Mouse (Mus musculus) forebrain, embryonic 11.5 days (tissue): ENCODE results near the gene Il12a. TPM values are rescaled to one million over a fixed set of nuclear protein-coding genes. Genes with fewer than 3 reads are reported as not detected.

Experiments
- ATAC-seq: fragments of 200-750 bp; cut with Nextera tagmentation; replicated peaks from 2 replicates; pipeline ENCODE4 v1.8.0; 2017; ENCODE audit warnings: moderate TSS enrichment; ENCODE audit not compliant: low FRiP score
- DNase-seq: peaks from one replicate; pipeline ENCODE4 v3.0.0-alpha.2; 2017; ENCODE audit warnings: low spot score
- H3K27ac ChIP-seq: fragments of 300-500 bp; sonication (generic); 2 replicates; pipeline ENCODE4 v1.5.1; 2014; ENCODE audit warnings: low read depth, low read length
- H3K27me3 ChIP-seq: fragments of 300-500 bp; sonication (generic); 2 replicates; pipeline ENCODE4 v1.6.1; 2014; ENCODE audit warnings: mild to moderate bottlenecking, low read length, mixed read lengths; ENCODE audit not compliant: control insufficient read depth, insufficient read depth
- H3K36me3 ChIP-seq: fragments of 300-500 bp; sonication (generic); 2 replicates; pipeline ENCODE4 v1.6.1; 2014; ENCODE audit warnings: mild to moderate bottlenecking, low read length, moderate library complexity, mixed read lengths; ENCODE audit not compliant: control insufficient read depth, insufficient read depth
- H3K4me1 ChIP-seq: fragments of 300-500 bp; sonication (generic); replicated peaks from 2 replicates; pipeline ENCODE4 v1.6.1; 2014; ENCODE audit warnings: low read length, mixed read lengths; ENCODE audit not compliant: control insufficient read depth, insufficient read depth
- H3K4me2 ChIP-seq: fragments of 300-500 bp; sonication (generic); 2 replicates; pipeline ENCODE4 v1.6.1; 2014; ENCODE audit warnings: low read depth, mild to moderate bottlenecking, low read length, moderate library complexity, mixed read lengths; ENCODE audit not compliant: severe bottlenecking
- H3K4me3 ChIP-seq: fragments of 300-500 bp; sonication (generic); 2 replicates; pipeline ENCODE4 v1.5.1; 2014; ENCODE audit warnings: low read depth, low read length
- H3K9ac ChIP-seq: fragments of 300-500 bp; sonication (generic); 2 replicates; pipeline ENCODE4 v1.6.1; 2014; ENCODE audit warnings: low read length
- H3K9me3 ChIP-seq: fragments of 300-500 bp; sonication (generic); 2 replicates; pipeline ENCODE4 v1.6.1; 2016; ENCODE audit warnings: low read length, mixed read lengths; ENCODE audit not compliant: control insufficient read depth
- WGBS: fragments of 180-500 bp; shearing (Covaris S2); extraction: QIAGEN DNeasy Blood & Tissue Kit; methylation state at CpG from one replicate; pipeline ENCODE4 v1.1.7; 2014; 5-methylcytosine and 5-hydroxymethylcytosine counted together
- polyA plus RNA-seq: library from polyadenylated mRNA; unstranded; fragments of >200 nt; fragmentation: Nextera tagmentation; extraction: Ambion mirVana; gene quantifications from 2 replicates; pipeline ENCODE4 v1.2.1, GENCODE M21; 2014

The Il12a gene
- polyA plus RNA-seq = 0.31 and 0.36 TPM in 2 replicates

GRCm38 (mm10) chr3:68690344-68690743, at the start of gene Il12a:
Gene Il12a (plus strand): TSS chr3:68690644.
- Histone ChIP-seq H3K4me1 (no peaks in the 10 kb centered on the region), H3K9me3 (no peaks in the 10 kb centered on the region), H3K9ac (no peak within 1 kb of the TSS), H3K36me3 (no peaks in the 10 kb centered on the region), H3K4me3 (no peak within 1 kb of the TSS), H3K27me3 (no peaks in the 10 kb centered on the region), H3K4me2 (no peak within 1 kb of the TSS), H3K27ac (no peak within 1 kb of the TSS)
- 88% methylated on average over 4 of the region's 4 CpGs for WGBS
- DNase-seq (no peak), ATAC-seq (no peak)

GRCm38 (mm10) chr3:68642935-68643334, 47.5 kb upstream of the Il12a start:
- no peak overlapping the region for H3K27ac ChIP-seq
- no peaks in the 10 kb centered on the region for H3K9me3 ChIP-seq
- H3K36me3 ChIP-seq = no peaks in the 10 kb centered on the region
- H3K27me3 ChIP-seq = no peaks in the 10 kb centered on the region
- no peak overlapping the region for H3K9ac ChIP-seq
- DNase-seq (no peak), ATAC-seq (no peak)
- no peak overlapping the region for H3K4me3 ChIP-seq
- 89% methylated on average over 7 of the region's 7 CpGs for WGBS
- H3K4me2 ChIP-seq = no peak overlapping the region
- H3K4me1 ChIP-seq = 0 out of 2 replicates have a peak, but pooled peaks cover 2% of the 10 kb centered on the region

- Histone ChIP-seq H3K4me1 (no peaks in the 10 kb centered on the region), H3K4me3 (no peak overlapping the region), H3K4me2 (no peak overlapping the region), H3K27me3 (no peaks in the 10 kb centered on the region), H3K36me3 (no peaks in the 10 kb centered on the region), H3K9me3 (no peaks in the 10 kb centered on the region), H3K27ac (no peak overlapping the region), H3K9ac (no peak overlapping the region)
- ATAC-seq = no peak
- DNase-seq = no peak
- whole genome bisulfite sequencing = 86% methylated on average over 6 of the region's 6 CpGs
Measured at GRCm38 (mm10) chr3:68646387-68647130, 43.9 kb upstream of the Il12a start.

- DNase-seq = no peak
- no peak for ATAC-seq
- Histone ChIP-seq H3K9ac (no peak overlapping the region), H3K27ac (no peak overlapping the region), H3K4me2 (no peak overlapping the region), H3K4me3 (no peak overlapping the region), H3K36me3 (no peaks in the 10 kb centered on the region), H3K9me3 (no peaks in the 10 kb centered on the region), H3K4me1 (no peaks in the 10 kb centered on the region), H3K27me3 (no peaks in the 10 kb centered on the region)
- 91% methylated on average over 3 of the region's 3 CpGs for WGBS
Measured at GRCm38 (mm10) chr3:68647282-68647681, 43.2 kb upstream of the Il12a start.

GRCm38 (mm10) chr3:68650251-68650650, 40.2 kb upstream of the Il12a start:
- Histone ChIP-seq H3K4me2 (no peak overlapping the region), H3K27me3 (no peaks in the 10 kb centered on the region), H3K27ac (no peak overlapping the region), H3K9ac (no peak overlapping the region), H3K36me3 (no peaks in the 10 kb centered on the region), H3K4me3 (no peak overlapping the region), H3K4me1 (no peaks in the 10 kb centered on the region), H3K9me3 (no peaks in the 10 kb centered on the region)
- DNase-seq (no peak), ATAC-seq (no peak)
- 85% methylated on average over 3 of the region's 3 CpGs for WGBS

- no peak for ATAC-seq
- Histone ChIP-seq H3K9me3 (no peaks in the 10 kb centered on the region), H3K36me3 (no peaks in the 10 kb centered on the region), H3K4me3 (no peak overlapping the region), H3K4me2 (no peak overlapping the region), H3K27ac (no peak overlapping the region), H3K4me1 (no peaks in the 10 kb centered on the region), H3K27me3 (no peaks in the 10 kb centered on the region), H3K9ac (no peak overlapping the region)
- DNase-seq = no peak
- 90% methylated on average over 4 of the region's 4 CpGs for WGBS
Measured at GRCm38 (mm10) chr3:68656607-68657352, 33.7 kb upstream of the Il12a start.

GRCm38 (mm10) chr3:68657589-68658245, 32.7 kb upstream of the Il12a start:
- no peak for ATAC-seq
- Histone ChIP-seq H3K4me1 (no peaks in the 10 kb centered on the region), H3K36me3 (no peaks in the 10 kb centered on the region), H3K9ac (no peak overlapping the region), H3K27ac (no peak overlapping the region), H3K4me3 (no peak overlapping the region), H3K27me3 (no peaks in the 10 kb centered on the region), H3K4me2 (no peak overlapping the region), H3K9me3 (no peaks in the 10 kb centered on the region)
- WGBS = 32% methylated on average over 9 of the region's 9 CpGs
- no peak for DNase-seq

DNA sequence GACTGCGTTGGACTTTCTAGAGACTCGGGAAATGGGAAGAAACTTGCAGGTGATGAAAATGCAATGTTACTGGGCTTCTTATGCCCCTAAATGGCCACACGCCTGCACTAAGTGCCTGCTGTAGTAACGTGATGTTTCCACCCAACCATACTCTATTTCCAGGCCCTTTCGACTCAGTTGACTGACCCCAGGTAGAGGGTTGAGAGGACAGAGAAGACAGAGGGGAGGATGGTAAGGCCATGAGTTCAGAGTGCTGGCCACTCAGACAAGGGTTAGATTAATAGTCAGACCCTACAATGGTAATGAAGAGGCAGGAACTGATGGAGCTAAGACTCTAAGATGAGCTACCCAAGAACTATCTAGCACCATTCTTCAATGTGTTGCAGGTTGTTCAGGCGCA, 30.4 kb upstream of the Il12a start:
- Histone ChIP-seq H3K9ac (no peak overlapping the region), H3K9me3 (no peaks in the 10 kb centered on the region), H3K4me3 (no peak overlapping the region), H3K4me2 (no peak overlapping the region), H3K4me1 (no peaks in the 10 kb centered on the region), H3K27ac (no peak overlapping the region), H3K36me3 (no peaks in the 10 kb centered on the region), H3K27me3 (no peaks in the 10 kb centered on the region)
- ATAC-seq (no peak), DNase-seq (no peak)
- 89% methylated on average over 6 of the region's 6 CpGs for WGBS
